Mouse (Mus musculus) neural tube, embryonic 12.5 days (tissue): ENCODE data around the gene Clec2d. TPM values are rescaled to one million over a fixed set of nuclear protein-coding genes. Genes with fewer than 3 reads are reported as not detected.

ENCODE experiments used
- ATAC-seq: fragments of 200-750 bp; cut with Nextera tagmentation; 2 replicates; pipeline ENCODE4 v1.8.0; 2017; ENCODE audit warnings: low read depth, mild to moderate bottlenecking, moderate TSS enrichment, moderate library complexity; ENCODE audit not compliant: low FRiP score
- H3K27ac ChIP-seq: fragments of 300-500 bp; sonication (generic); 2 replicates; pipeline ENCODE4 v1.5.1; 2016
- H3K27me3 ChIP-seq: fragments of 300-500 bp; sonication (generic); replicated peaks from 2 replicates; pipeline ENCODE4 v1.6.1; 2016; ENCODE audit warnings: mild to moderate bottlenecking
- H3K36me3 ChIP-seq: fragments of 300-500 bp; sonication (generic); 2 replicates; pipeline ENCODE4 v1.6.1; 2016; ENCODE audit warnings: mild to moderate bottlenecking
- H3K4me1 ChIP-seq: fragments of 300-500 bp; sonication (generic); 2 replicates; pipeline ENCODE4 v1.6.1; 2016
- H3K4me2 ChIP-seq: fragments of 300-500 bp; sonication (generic); replicated peaks from 2 replicates; pipeline ENCODE4 v1.6.1; 2016; ENCODE audit warnings: mild to moderate bottlenecking
- H3K4me3 ChIP-seq: fragments of 300-500 bp; sonication (generic); 2 replicates; pipeline ENCODE4 v1.5.1; 2016
- H3K9ac ChIP-seq: fragments of 300-500 bp; sonication (generic); 2 replicates; pipeline ENCODE4 v1.6.1; 2016; ENCODE audit warnings: mild to moderate bottlenecking
- H3K9me3 ChIP-seq: fragments of 300-500 bp; sonication (generic); 2 replicates; pipeline ENCODE4 v1.6.1; 2016; ENCODE audit warnings: mild to moderate bottlenecking
- WGBS: fragments of 180-500 bp; shearing (Covaris S2); methylation state at CpG from one replicate; pipeline ENCODE4 v1.1.7; 2016; 5-methylcytosine and 5-hydroxymethylcytosine counted together
- polyA plus RNA-seq: library from polyadenylated mRNA; unstranded; fragments of >200 nt; fragmentation: Nextera tagmentation; extraction: Ambion mirVana; gene quantifications from 2 replicates; pipeline ENCODE4 v1.2.1, GENCODE M21; 2016

Clec2d gene
- polyA plus RNA-seq: not detected in 2 replicates

DNA sequence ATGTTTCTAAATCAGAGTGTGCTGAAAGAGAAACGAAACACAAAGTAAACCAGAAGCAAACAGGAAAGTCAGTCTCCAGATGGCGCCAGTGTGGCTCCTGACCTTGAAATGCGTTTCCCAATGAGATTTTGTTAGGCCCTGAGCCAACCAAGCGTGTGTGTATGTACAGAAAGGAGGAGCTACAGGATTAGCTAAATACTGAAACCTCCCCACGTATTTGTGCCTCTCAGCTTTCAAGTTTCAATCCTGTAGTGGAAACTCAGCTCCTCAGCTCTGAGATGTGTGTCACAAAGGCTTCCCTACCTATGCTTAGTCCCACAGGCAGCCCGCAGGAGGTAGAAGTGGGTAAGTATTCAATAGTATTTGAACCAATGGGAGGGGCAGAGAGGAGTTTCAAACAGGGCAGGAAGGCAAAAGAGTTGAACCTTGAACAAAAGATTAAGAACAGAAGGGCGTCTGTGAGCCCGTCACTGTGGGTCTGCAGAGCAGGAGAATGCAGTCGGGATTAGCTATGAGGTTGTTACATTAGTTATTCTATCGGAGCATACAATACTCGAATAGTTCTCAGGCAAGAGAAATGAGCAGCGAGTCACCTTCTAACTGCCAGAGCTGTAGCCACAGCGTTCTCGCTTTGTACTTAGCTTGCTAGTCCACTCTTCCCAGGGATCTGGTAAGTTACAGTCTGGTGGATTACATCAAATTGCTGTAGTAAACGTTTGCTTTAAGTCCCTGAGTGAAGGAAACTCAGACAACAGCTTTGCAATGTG is at the start of gene Clec2d:
Clec2d (plus strand) TSS at position 213 of the 767 bp plus-strand sequence.
- Histone ChIP-seq H3K27ac (no peak within 1 kb of the TSS), H3K4me1 (no peaks in the 10 kb centered on the region), H3K4me2 (peak within 1 kb of the TSS; percentile 55), H3K36me3 (no peaks in the 10 kb centered on the region), H3K4me3 (peak within 1 kb of the TSS; percentile 31), H3K9ac (0 out of 2 replicates have a peak within 1 kb of the TSS, but pooled peaks have one; percentile 18), H3K9me3 (no peaks in the 10 kb centered on the region), H3K27me3 (no peaks in the 10 kb centered on the region)
- ATAC-seq: peak; percentile 76
- WGBS: 4% methylated on average over 15 of the region's 15 CpGs

DNA sequence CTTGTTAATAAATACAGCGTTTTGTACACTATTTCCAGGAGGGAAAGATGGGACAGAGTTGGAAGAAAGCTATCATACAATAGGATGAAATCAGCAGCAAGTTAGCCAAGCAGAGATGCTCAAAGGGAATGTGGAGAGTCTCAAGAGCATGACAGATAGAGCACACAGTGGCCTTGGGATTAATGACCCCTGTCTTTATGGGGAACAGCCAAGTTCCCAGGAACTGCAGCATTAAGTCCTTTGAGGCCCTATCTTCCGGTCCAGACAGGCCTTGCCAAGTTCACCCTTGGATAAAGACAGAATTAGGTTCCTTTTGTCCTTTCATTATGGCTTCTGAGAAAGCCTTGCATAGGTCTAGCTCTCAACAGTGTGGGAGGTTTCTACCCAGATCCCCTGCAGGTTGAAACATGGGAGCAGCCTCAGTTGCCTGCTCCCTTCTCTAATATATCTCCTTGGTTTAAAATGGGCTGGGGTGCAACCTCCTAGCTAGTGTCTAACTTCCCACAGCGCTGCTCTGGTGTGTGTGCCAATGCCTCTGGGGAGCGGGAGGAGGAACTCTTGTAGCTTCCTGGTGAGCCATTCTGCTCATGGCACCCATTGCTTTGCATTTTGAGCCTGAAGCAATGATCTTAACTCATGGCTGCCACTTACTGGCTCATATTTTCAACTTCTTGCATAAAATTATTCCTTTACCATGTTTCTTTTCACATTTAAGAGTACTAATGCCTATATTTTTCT is 47.6 kb upstream of the Clec2d start:
- ATAC-seq: no peak
- H3K4me3 ChIP-seq: no peak overlapping the region
- H3K9me3 ChIP-seq: no peaks in the 10 kb centered on the region
- H3K9ac ChIP-seq: no peak overlapping the region
- no peaks in the 10 kb centered on the region for H3K27me3 ChIP-seq
- no peak overlapping the region for H3K4me2 ChIP-seq
- 84% methylated on average over 4 of the region's 4 CpGs for WGBS
- H3K36me3 ChIP-seq: no peaks in the 10 kb centered on the region
- H3K4me1 ChIP-seq: no peaks in the 10 kb centered on the region
- no peak overlapping the region for H3K27ac ChIP-seq

DNA sequence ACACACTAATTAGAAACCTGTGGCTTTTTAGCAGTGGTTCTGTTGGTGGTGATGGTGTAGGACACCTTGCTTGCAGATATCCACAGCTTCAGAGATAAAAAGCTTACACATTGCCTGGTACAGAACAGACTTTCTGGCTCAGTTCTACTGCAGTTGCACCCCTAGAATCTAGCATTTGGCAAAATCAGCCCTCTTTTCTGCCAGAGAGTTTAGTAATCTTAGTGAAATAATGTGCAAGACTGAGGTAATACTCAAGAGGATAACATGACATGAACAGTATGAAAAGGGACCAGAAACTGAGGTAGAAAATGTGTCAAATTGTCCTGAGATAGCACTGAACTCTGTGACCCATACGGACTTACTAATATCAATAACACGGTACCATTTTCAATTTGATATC is 33.6 kb upstream of the Clec2d start:
- Histone ChIP-seq H3K4me3 (no peak overlapping the region), H3K36me3 (no peaks in the 10 kb centered on the region), H3K27me3 (no peaks in the 10 kb centered on the region), H3K9me3 (no peaks in the 10 kb centered on the region), H3K4me1 (no peaks in the 10 kb centered on the region), H3K4me2 (no peak overlapping the region), H3K9ac (no peak overlapping the region), H3K27ac (no peak overlapping the region)
- ATAC-seq: no peak
- 94% methylated on average over 2 of the region's 2 CpGs for WGBS

DNA sequence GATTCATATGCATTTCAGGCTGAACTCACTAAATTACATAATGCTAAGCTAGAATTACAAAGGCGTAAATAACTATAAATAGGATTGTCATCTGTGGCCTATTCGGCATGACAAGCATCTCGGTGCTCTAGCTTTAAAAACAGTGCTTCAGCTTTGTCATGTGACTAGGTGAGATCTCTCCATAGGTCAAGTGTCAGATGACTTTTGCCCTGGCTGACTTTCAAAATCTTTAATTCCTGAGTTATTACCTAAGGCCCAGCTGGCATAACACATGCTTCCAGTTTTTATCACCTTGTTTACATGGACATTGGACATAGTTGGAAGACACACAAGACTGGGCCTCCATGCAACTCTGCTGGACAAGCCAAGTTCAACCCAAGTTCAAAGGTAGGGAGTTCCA is 20.3 kb upstream of the Clec2d start:
- H3K27ac ChIP-seq: no peak overlapping the region
- H3K27me3 ChIP-seq: no peaks in the 10 kb centered on the region
- no peak overlapping the region for H3K4me2 ChIP-seq
- H3K36me3 ChIP-seq: no peaks in the 10 kb centered on the region
- WGBS: 91% methylated on average over 3 of the region's 3 CpGs
- H3K4me3 ChIP-seq: no peak overlapping the region
- no peaks in the 10 kb centered on the region for H3K4me1 ChIP-seq
- no peak for ATAC-seq
- no peaks in the 10 kb centered on the region for H3K9me3 ChIP-seq
- no peak overlapping the region for H3K9ac ChIP-seq

DNA sequence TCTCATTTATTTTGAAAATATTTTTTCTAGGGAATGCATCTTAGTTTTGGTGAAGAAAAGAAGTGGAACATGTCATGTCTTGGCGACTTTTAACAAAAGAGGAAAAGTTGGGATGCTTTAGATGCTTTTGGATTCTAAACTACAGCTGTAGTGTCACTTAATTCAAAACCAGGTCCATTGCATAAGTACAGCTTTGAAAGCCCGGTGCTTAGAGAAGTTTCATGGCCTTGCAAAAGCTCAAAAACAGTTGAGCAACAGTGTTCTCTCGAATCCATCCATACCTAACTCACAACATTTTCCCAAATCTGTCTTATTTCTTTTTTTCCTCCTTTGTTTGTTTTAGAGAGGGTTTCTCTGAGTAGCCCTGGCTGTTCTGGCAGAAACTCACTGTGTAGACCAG is 19.3 kb upstream of the Clec2d start:
- no peak overlapping the region for H3K4me2 ChIP-seq
- no peaks in the 10 kb centered on the region for H3K27me3 ChIP-seq
- no peak overlapping the region for H3K4me3 ChIP-seq
- 90% methylated on average over 3 of the region's 3 CpGs for WGBS
- H3K4me1 ChIP-seq: no peaks in the 10 kb centered on the region
- no peak for ATAC-seq
- H3K27ac ChIP-seq: no peak overlapping the region
- H3K9me3 ChIP-seq: no peaks in the 10 kb centered on the region
- no peak overlapping the region for H3K9ac ChIP-seq
- no peaks in the 10 kb centered on the region for H3K36me3 ChIP-seq

DNA sequence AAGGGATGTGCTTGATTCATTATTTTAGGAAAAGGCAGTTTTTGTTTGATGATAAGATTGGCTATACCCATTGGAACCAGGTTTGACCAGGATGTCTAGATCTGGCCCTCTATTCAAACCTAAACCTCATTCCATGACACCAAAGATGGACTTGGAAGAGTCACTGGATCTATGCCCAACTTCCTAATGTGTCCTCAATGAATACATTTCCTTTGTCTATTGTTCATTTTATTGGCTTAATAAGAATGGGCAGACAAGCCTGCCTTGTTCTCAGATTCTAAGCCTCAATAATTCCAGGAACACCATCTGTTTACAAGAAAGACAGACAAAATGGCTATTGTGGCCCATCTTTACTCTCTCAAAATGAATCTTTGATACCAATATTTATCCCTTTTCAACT is 18.5 kb upstream of the Clec2d start:
- Histone ChIP-seq H3K36me3 (no peaks in the 10 kb centered on the region), H3K9ac (no peak overlapping the region), H3K27me3 (no peaks in the 10 kb centered on the region), H3K4me3 (no peak overlapping the region), H3K4me2 (no peak overlapping the region), H3K27ac (no peak overlapping the region), H3K9me3 (no peaks in the 10 kb centered on the region), H3K4me1 (no peaks in the 10 kb centered on the region)
- no peak for ATAC-seq

DNA sequence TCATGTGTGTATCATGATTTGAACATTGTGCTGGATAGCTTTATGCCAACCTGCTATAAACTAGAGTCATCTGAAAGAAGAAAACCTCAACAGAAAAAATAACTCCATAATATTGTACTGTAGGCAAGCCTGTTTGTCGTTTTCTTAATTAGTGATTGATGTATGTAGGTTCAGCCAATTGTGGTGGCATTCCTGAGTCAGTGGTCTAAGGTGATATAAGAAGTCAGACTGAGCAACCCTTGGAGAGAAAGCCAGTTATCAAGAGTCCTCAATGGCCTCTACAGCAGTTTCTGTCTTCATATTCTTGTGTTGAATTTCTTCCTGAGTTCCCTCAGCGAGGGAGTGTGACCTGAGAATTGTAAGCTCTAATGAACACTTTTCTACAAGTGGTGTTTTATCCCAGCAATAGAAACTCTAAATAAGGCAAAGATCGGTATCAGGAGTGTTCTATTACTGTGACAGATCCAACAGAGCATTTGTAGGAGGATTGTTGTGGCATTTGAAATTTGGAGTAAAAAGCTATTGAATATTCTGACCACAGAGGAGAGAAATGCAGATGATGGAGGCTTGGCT is 17.7 kb upstream of the Clec2d start:
- no peak for ATAC-seq
- H3K27me3 ChIP-seq: no peaks in the 10 kb centered on the region
- no peaks in the 10 kb centered on the region for H3K4me1 ChIP-seq
- no peak overlapping the region for H3K9ac ChIP-seq
- H3K27ac ChIP-seq: no peak overlapping the region
- H3K4me2 ChIP-seq: no peak overlapping the region
- no peaks in the 10 kb centered on the region for H3K36me3 ChIP-seq
- no peak overlapping the region for H3K4me3 ChIP-seq
- no peaks in the 10 kb centered on the region for H3K9me3 ChIP-seq
- WGBS: 88% methylated on average over 3 of the region's 3 CpGs

DNA sequence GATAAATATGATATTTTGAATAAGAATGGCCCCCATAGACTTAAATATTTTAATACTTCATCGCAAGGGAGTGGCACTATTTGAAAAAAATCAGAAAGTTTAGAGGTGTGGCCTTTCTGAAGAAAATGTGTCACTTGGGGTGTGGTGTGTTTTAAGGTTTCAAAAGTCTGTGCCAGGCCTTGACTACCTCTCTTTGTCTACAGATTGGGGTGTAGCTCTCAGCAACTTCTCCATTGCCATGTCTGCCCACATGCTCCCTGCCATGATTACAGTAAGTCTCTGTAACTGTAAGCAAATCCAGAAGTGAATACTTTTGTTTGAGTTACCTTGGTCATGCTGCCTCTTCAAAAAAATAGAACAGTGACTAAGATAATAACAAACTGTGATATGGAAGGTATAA is 16.8 kb upstream of the Clec2d start:
- Histone ChIP-seq H3K4me3 (no peak overlapping the region), H3K36me3 (no peaks in the 10 kb centered on the region), H3K4me2 (no peak overlapping the region), H3K4me1 (no peaks in the 10 kb centered on the region), H3K9me3 (no peaks in the 10 kb centered on the region), H3K27me3 (no peaks in the 10 kb centered on the region), H3K9ac (no peak overlapping the region), H3K27ac (no peak overlapping the region)
- WGBS: 83% methylated on average over 1 of the region's 1 CpGs
- no peak for ATAC-seq

DNA sequence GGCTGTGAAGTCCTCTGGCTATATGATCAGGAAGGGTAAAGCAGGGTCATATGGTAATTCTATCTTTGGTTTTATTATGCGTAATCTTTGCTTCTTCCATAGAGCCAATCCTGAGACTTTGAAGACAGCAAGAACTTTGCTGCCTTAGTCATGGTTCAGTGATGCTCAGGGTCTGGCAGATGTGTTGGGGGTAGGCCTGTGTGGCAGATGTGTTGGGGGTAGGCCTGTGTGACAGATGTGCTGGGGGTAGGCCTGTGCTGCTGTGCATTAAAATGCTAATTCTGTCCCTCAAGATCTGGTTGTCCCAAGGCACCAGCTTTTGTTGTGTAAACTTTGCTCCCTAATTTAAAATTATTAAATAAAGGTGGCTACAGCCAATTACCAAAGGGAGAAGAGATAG is 9.5 kb upstream of the Clec2d start:
- Histone ChIP-seq H3K27ac (no peak overlapping the region), H3K4me1 (no peaks in the 10 kb centered on the region), H3K4me2 (no peak overlapping the region), H3K9ac (no peak overlapping the region), H3K4me3 (no peak overlapping the region), H3K27me3 (no peaks in the 10 kb centered on the region), H3K36me3 (no peaks in the 10 kb centered on the region), H3K9me3 (no peaks in the 10 kb centered on the region)
- WGBS: 91% methylated on average over 1 of the region's 1 CpGs
- no peak for ATAC-seq

DNA sequence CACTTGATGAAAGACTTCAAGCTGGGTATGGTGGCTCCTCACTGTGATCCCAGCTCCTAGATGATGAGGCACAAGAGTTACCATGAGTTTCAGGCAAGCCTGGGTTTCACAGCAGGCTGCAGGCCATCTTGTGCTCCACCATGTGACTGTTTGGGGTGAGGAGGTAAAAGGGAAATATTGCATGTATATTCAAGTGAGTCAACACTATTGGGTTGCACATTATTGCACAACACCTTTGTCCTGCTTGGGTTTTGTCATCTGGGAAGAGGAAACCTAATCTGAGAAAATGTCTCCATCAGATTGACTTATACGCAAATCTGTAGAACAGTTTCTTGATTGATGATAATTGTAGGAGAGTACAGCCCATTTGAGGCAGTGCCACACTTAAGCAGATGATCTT is 8.7 kb upstream of the Clec2d start:
- 94% methylated on average over 1 of the region's 1 CpGs for WGBS
- Histone ChIP-seq H3K4me2 (no peak overlapping the region), H3K36me3 (no peaks in the 10 kb centered on the region), H3K9me3 (no peaks in the 10 kb centered on the region), H3K27ac (no peak overlapping the region), H3K4me3 (no peak overlapping the region), H3K9ac (no peak overlapping the region), H3K27me3 (no peaks in the 10 kb centered on the region), H3K4me1 (no peaks in the 10 kb centered on the region)
- ATAC-seq: no peak

DNA sequence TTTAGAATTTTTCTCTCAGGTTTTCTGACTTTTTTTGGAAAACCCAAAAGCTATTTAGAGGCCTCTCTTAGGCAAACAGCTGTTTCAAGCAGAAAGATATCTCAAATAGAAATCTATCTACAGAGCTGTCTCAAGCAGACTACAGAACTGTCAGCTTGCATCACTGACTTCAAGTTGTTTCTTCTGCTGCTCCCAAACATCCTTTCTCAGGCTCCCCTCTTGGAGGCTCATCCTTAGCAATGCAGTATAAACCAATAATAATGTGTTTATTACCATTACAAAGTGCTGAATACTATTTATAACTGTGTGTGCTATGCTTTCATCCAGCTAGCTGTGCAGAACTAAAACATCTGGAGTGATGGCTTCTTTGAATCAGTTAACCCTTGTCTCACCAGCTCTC is 5.6 kb upstream of the Clec2d start:
- no peaks in the 10 kb centered on the region for H3K9me3 ChIP-seq
- H3K4me1 ChIP-seq: no peaks in the 10 kb centered on the region
- H3K4me3 ChIP-seq: no peak overlapping the region
- ATAC-seq: no peak
- H3K27me3 ChIP-seq: no peaks in the 10 kb centered on the region
- H3K9ac ChIP-seq: no peak overlapping the region
- no peaks in the 10 kb centered on the region for H3K36me3 ChIP-seq
- H3K4me2 ChIP-seq: no peak overlapping the region
- H3K27ac ChIP-seq: no peak overlapping the region

DNA sequence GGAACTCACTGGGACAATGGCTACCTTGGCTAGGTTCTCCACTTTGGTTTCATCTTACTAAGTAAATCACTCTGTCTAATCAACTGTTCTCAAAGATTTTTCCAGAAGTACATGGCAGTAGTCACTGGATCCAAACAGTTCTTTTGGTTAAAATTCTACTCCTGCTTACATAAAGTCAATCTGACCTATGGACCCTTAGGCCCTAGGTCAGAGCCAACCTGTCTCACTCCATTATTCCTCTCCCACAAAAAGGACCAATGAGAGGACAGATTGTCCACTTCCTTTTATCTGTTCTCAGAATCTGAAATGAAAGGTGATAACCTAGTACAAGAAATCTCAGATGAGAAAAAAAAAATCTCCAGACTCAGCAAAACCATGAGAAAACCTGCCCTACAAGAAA is 4.8 kb upstream of the Clec2d start:
- no peaks in the 10 kb centered on the region for H3K4me1 ChIP-seq
- no peaks in the 10 kb centered on the region for H3K27me3 ChIP-seq
- no peak overlapping the region for H3K4me3 ChIP-seq
- no peaks in the 10 kb centered on the region for H3K9me3 ChIP-seq
- H3K27ac ChIP-seq: no peak overlapping the region
- no peaks in the 10 kb centered on the region for H3K36me3 ChIP-seq
- H3K4me2 ChIP-seq: no peak overlapping the region
- H3K9ac ChIP-seq: no peak overlapping the region
- no peak for ATAC-seq
